Mouse (Mus musculus): Measurements from ENCODE around the gene Bcas2. TPM values are rescaled to one million over a fixed set of nuclear protein-coding genes. Genes with fewer than 3 reads are reported as not detected.

The Bcas2 gene
- polyA plus RNA-seq (2014; fragmentation: Nextera tagmentation; extraction: Ambion mirVana) = 196 and 221 TPM in 2 replicates

- Histone ChIP-seq H3K36me3 (ENCODE audit: control insufficient read depth, insufficient read depth, low read length) (peaks cover 23% of the 10 kb centered on the region), H3K9ac (ENCODE audit: low read length) (peak within 1 kb of the TSS; percentile 89), H3K27ac (ENCODE audit: low read depth, low read length) (peak within 1 kb of the TSS; percentile 69), H3K4me3 (ENCODE audit: low read depth, low read length) (peak within 1 kb of the TSS; percentile 77), H3K27me3 (replicated peaks; ENCODE audit: control insufficient read depth, insufficient read depth, low read length) (no peaks in the 10 kb centered on the region), H3K4me2 (ENCODE audit: low read length) (peak within 1 kb of the TSS; percentile 84), H3K9me3 (replicated peaks; ENCODE audit: control insufficient read depth, low read length) (no peaks in the 10 kb centered on the region), H3K4me1 (ENCODE audit: control insufficient read depth, insufficient read depth, low read length) (peaks cover 7% of the 10 kb centered on the region)
- peak; percentile 100 for DNase-seq (ENCODE audit: low spot score)
- under 1% methylated on average over 56 of the region's 56 CpGs for WGBS
- peak; percentile 96 for ATAC-seq
Measured at GRCm38 (mm10) chr3:103171505-103172267, at the start of gene Bcas2. TSS of gene Bcas2 (plus strand) at chr3:103171655.

- H3K36me3 ChIP-seq (ENCODE audit: control insufficient read depth, insufficient read depth, low read length) = no peaks in the 10 kb centered on the region
- H3K27me3 ChIP-seq (replicated peaks; ENCODE audit: control insufficient read depth, insufficient read depth, low read length) = no peaks in the 10 kb centered on the region
- H3K4me3 ChIP-seq (ENCODE audit: low read depth, low read length) = no peak overlapping the region
- 83% methylated on average over 3 of the region's 3 CpGs for whole genome bisulfite sequencing
- 0 out of 2 replicates have a peak, but pooled peaks cover 2% of the 10 kb centered on the region for H3K9me3 ChIP-seq (replicated peaks; ENCODE audit: control insufficient read depth, low read length)
- peaks cover 4% of the 10 kb centered on the region; the same call in 1 of the 2 replicates for H3K4me1 ChIP-seq (ENCODE audit: control insufficient read depth, insufficient read depth, low read length)
- H3K4me2 ChIP-seq (ENCODE audit: low read length) = no peak overlapping the region
- H3K27ac ChIP-seq (ENCODE audit: low read depth, low read length) = no peak overlapping the region
- H3K9ac ChIP-seq (ENCODE audit: low read length) = no peak overlapping the region
- DNase-seq (ENCODE audit: low spot score) (no peak), ATAC-seq (no peak)
Measured at GRCm38 (mm10) chr3:103123636-103124035, 47.8 kb upstream of the Bcas2 start.

- no peak for DNase-seq (ENCODE audit: low spot score)
Measured at GRCm38 (mm10) chr3:103126138-103126537, 45.3 kb upstream of the Bcas2 start.

GRCm38 (mm10) chr3:103127177-103127576 is 44.3 kb upstream of the Bcas2 start:
- WGBS = 11% methylated on average over 2 of the region's 2 CpGs
- ATAC-seq = no peak; the same call in 1 of the 2 replicates
- Histone ChIP-seq H3K27me3 (replicated peaks; ENCODE audit: control insufficient read depth, insufficient read depth, low read length) (no peaks in the 10 kb centered on the region), H3K4me3 (ENCODE audit: low read depth, low read length) (no peak overlapping the region), H3K4me1 (ENCODE audit: control insufficient read depth, insufficient read depth, low read length) (peaks cover 4% of the 10 kb centered on the region; the same call in 1 of the 2 replicates), H3K9ac (ENCODE audit: low read length) (no peak overlapping the region), H3K36me3 (ENCODE audit: control insufficient read depth, insufficient read depth, low read length) (no peaks in the 10 kb centered on the region), H3K27ac (ENCODE audit: low read depth, low read length) (no peak overlapping the region), H3K9me3 (replicated peaks; ENCODE audit: control insufficient read depth, low read length) (0 out of 2 replicates have a peak, but pooled peaks cover 2% of the 10 kb centered on the region), H3K4me2 (ENCODE audit: low read length) (no peak overlapping the region)
- DNase-seq (ENCODE audit: low spot score) = peak; percentile 7

More at GRCm38 (mm10) chr3:103126138-103126537, 45.3 kb upstream of the Bcas2 start:
- no peak overlapping the region for H3K4me2 ChIP-seq (ENCODE audit: low read length)
- no peaks in the 10 kb centered on the region for H3K36me3 ChIP-seq (ENCODE audit: control insufficient read depth, insufficient read depth, low read length)
- WGBS = 88% methylated on average over 3 of the region's 3 CpGs
- peaks cover 4% of the 10 kb centered on the region; the same call in 1 of the 2 replicates for H3K4me1 ChIP-seq (ENCODE audit: control insufficient read depth, insufficient read depth, low read length)
- no peak for ATAC-seq
- no peak overlapping the region for H3K4me3 ChIP-seq (ENCODE audit: low read depth, low read length)
- no peaks in the 10 kb centered on the region for H3K27me3 ChIP-seq (replicated peaks; ENCODE audit: control insufficient read depth, insufficient read depth, low read length)
- 0 out of 2 replicates have a peak, but pooled peaks cover 2% of the 10 kb centered on the region for H3K9me3 ChIP-seq (replicated peaks; ENCODE audit: control insufficient read depth, low read length)
- H3K9ac ChIP-seq (ENCODE audit: low read length) = no peak overlapping the region
- no peak overlapping the region for H3K27ac ChIP-seq (ENCODE audit: low read depth, low read length)

- Histone ChIP-seq H3K4me1 (ENCODE audit: control insufficient read depth, insufficient read depth, low read length) (peaks cover 4% of the 10 kb centered on the region; the same call in 1 of the 2 replicates), H3K4me3 (ENCODE audit: low read depth, low read length) (no peak overlapping the region), H3K27me3 (replicated peaks; ENCODE audit: control insufficient read depth, insufficient read depth, low read length) (no peaks in the 10 kb centered on the region), H3K36me3 (ENCODE audit: control insufficient read depth, insufficient read depth, low read length) (no peaks in the 10 kb centered on the region), H3K4me2 (ENCODE audit: low read length) (no peak overlapping the region), H3K27ac (ENCODE audit: low read depth, low read length) (no peak overlapping the region), H3K9ac (ENCODE audit: low read length) (no peak overlapping the region), H3K9me3 (replicated peaks; ENCODE audit: control insufficient read depth, low read length) (0 out of 2 replicates have a peak, but pooled peaks cover 2% of the 10 kb centered on the region)
- no peak for ATAC-seq
- DNase-seq (ENCODE audit: low spot score) = no peak
- 77% methylated on average over 5 of the region's 5 CpGs for WGBS
Measured at GRCm38 (mm10) chr3:103127721-103128120, 43.7 kb upstream of the Bcas2 start.

GRCm38 (mm10) chr3:103128251-103128650 is 43.2 kb upstream of the Bcas2 start:
- ATAC-seq = no peak
- Histone ChIP-seq H3K27ac (ENCODE audit: low read depth, low read length) (no peak overlapping the region), H3K9ac (ENCODE audit: low read length) (no peak overlapping the region), H3K4me2 (ENCODE audit: low read length) (no peak overlapping the region), H3K4me1 (ENCODE audit: control insufficient read depth, insufficient read depth, low read length) (peaks cover 4% of the 10 kb centered on the region; the same call in 1 of the 2 replicates), H3K4me3 (ENCODE audit: low read depth, low read length) (no peak overlapping the region), H3K9me3 (replicated peaks; ENCODE audit: control insufficient read depth, low read length) (0 out of 2 replicates have a peak, but pooled peaks cover 2% of the 10 kb centered on the region), H3K36me3 (ENCODE audit: control insufficient read depth, insufficient read depth, low read length) (no peaks in the 10 kb centered on the region), H3K27me3 (replicated peaks; ENCODE audit: control insufficient read depth, insufficient read depth, low read length) (no peaks in the 10 kb centered on the region)
- WGBS = 37% methylated on average over 4 of the region's 4 CpGs
- DNase-seq (ENCODE audit: low spot score) = no peak

- DNase-seq (ENCODE audit: low spot score) = no peak
- Histone ChIP-seq H3K27ac (ENCODE audit: low read depth, low read length) (no peak overlapping the region), H3K27me3 (replicated peaks; ENCODE audit: control insufficient read depth, insufficient read depth, low read length) (no peaks in the 10 kb centered on the region), H3K9me3 (replicated peaks; ENCODE audit: control insufficient read depth, low read length) (0 out of 2 replicates have a peak, but pooled peaks cover 2% of the 10 kb centered on the region), H3K36me3 (ENCODE audit: control insufficient read depth, insufficient read depth, low read length) (no peaks in the 10 kb centered on the region), H3K4me1 (ENCODE audit: control insufficient read depth, insufficient read depth, low read length) (peaks cover 4% of the 10 kb centered on the region; the same call in 1 of the 2 replicates), H3K9ac (ENCODE audit: low read length) (no peak overlapping the region), H3K4me2 (ENCODE audit: low read length) (no peak overlapping the region), H3K4me3 (ENCODE audit: low read depth, low read length) (no peak overlapping the region)
- WGBS = 89% methylated on average over 8 of the region's 8 CpGs
- no peak for ATAC-seq
Measured at GRCm38 (mm10) chr3:103129367-103130159, 41.9 kb upstream of the Bcas2 start.

- H3K9me3 ChIP-seq (replicated peaks; ENCODE audit: control insufficient read depth, low read length) = 0 out of 2 replicates have a peak, but pooled peaks cover 2% of the 10 kb centered on the region
- no peak overlapping the region for H3K9ac ChIP-seq (ENCODE audit: low read length)
- H3K4me1 ChIP-seq (ENCODE audit: control insufficient read depth, insufficient read depth, low read length) = peaks cover 4% of the 10 kb centered on the region; the same call in 1 of the 2 replicates
- no peaks in the 10 kb centered on the region for H3K27me3 ChIP-seq (replicated peaks; ENCODE audit: control insufficient read depth, insufficient read depth, low read length)
- no peaks in the 10 kb centered on the region for H3K36me3 ChIP-seq (ENCODE audit: control insufficient read depth, insufficient read depth, low read length)
- H3K4me2 ChIP-seq (ENCODE audit: low read length) = no peak overlapping the region
- ATAC-seq (peak; percentile 57; the same call in 1 of the 2 replicates), DNase-seq (ENCODE audit: low spot score) (peak; percentile 28)
- H3K27ac ChIP-seq (ENCODE audit: low read depth, low read length) = no peak overlapping the region
- 69% methylated on average over 6 of the region's 6 CpGs for WGBS
- H3K4me3 ChIP-seq (ENCODE audit: low read depth, low read length) = no peak overlapping the region
Measured at GRCm38 (mm10) chr3:103130236-103130751, 41.2 kb upstream of the Bcas2 start.

Data from forebrain, embryonic 14.5 days (tissue).